Mouse (Mus musculus): ENCODE results near the gene Tnr. TPM values are rescaled to one million over a fixed set of nuclear protein-coding genes. Genes with fewer than 3 reads are reported as not detected.

Tnr gene
- total and polyA plus RNA-seq, 2 experiments from 2014 or later = 5.8 to 50.9 TPM

DNA sequence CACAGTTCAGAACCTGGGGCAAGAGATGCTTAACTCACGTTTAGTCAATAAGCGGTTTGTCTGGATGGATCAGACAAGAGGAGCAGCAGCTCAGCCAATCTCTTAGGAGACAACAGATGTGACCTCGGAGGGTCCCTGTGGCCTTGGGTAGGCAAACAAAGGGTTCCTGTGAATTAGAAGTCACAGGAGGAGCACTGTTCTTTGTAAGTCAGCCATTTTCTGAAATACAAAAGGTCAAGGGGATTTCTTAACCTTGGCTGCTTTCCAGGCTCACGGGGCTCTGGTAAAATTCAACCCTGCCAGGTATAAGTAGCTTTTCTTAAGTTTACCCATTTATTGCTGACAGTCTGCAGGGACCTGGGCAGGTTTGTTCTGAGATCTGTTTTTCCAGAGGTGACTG lies 126.9 kb downstream of the Tnr start:
- no peak overlapping the region for H3K4me3 ChIP-seq (ENCODE audit: low read depth, low read length)
- TF ChIP-seq CTCF (IDR thresholded peaks at IDR 0.05) = no peak
- H3K9me3 ChIP-seq (ENCODE audit: low read length) = no peaks in the 10 kb centered on the region
- WGBS = 21% methylated on average over 4 of the region's 4 CpGs
- H3K27me3 ChIP-seq (ENCODE audit: insufficient read depth, low read length) = no peaks in the 10 kb centered on the region
- DNase-seq (ENCODE audit: low spot score) = no peak
- no peak for ATAC-seq (ENCODE audit: low FRiP score)
- H3K9ac ChIP-seq (replicated peaks; ENCODE audit: low read length, poor library complexity, severe bottlenecking) = no peak overlapping the region
- no peak overlapping the region for H3K27ac ChIP-seq (ENCODE audit: low read depth, low read length)
- H3K36me3 ChIP-seq (ENCODE audit: insufficient read depth, low read length) = no peaks in the 10 kb centered on the region
- no peak overlapping the region for H3K4me2 ChIP-seq (ENCODE audit: low read depth, low read length, poor library complexity, severe bottlenecking)
- H3K4me1 ChIP-seq (ENCODE audit: insufficient read depth, low read length) = no peaks in the 10 kb centered on the region

DNA sequence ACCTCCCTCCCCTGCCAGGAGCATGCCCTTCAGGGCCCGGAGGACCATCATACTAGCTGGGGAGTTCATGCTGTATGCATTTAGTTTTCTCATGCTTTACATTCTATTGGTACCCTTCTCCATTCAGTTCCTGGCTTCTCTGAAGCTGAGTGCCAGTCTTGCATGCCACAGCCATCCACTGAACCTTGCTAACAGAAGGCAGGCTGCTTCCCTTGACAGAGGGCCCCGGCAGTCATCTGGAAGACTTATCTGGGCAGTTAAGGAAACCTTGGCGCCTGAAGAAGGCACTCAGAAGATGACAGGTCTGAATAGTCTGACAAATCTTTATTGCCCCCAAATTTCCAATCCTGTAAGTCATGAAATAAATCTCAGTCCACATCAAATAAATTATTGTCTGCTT lies 131.7 kb downstream of the Tnr start:
- H3K27ac ChIP-seq (ENCODE audit: low read depth, low read length) = no peak overlapping the region
- TF ChIP-seq CTCF (IDR thresholded peaks at IDR 0.05) = no peak
- ATAC-seq (ENCODE audit: low FRiP score) (no peak), DNase-seq (ENCODE audit: low spot score) (no peak)
- H3K9me3 ChIP-seq (ENCODE audit: low read length) = no peaks in the 10 kb centered on the region
- WGBS = 81% methylated on average over 3 of the region's 3 CpGs
- H3K4me2 ChIP-seq (ENCODE audit: low read depth, low read length, poor library complexity, severe bottlenecking) = no peak overlapping the region
- H3K9ac ChIP-seq (replicated peaks; ENCODE audit: low read length, poor library complexity, severe bottlenecking) = no peak overlapping the region
- no peaks in the 10 kb centered on the region for H3K27me3 ChIP-seq (ENCODE audit: insufficient read depth, low read length)
- no peak overlapping the region for H3K4me3 ChIP-seq (ENCODE audit: low read depth, low read length)
- no peaks in the 10 kb centered on the region for H3K36me3 ChIP-seq (ENCODE audit: insufficient read depth, low read length)
- 0 out of 2 replicates have a peak, but pooled peaks cover 3% of the 10 kb centered on the region for H3K4me1 ChIP-seq (ENCODE audit: insufficient read depth, low read length)

DNA sequence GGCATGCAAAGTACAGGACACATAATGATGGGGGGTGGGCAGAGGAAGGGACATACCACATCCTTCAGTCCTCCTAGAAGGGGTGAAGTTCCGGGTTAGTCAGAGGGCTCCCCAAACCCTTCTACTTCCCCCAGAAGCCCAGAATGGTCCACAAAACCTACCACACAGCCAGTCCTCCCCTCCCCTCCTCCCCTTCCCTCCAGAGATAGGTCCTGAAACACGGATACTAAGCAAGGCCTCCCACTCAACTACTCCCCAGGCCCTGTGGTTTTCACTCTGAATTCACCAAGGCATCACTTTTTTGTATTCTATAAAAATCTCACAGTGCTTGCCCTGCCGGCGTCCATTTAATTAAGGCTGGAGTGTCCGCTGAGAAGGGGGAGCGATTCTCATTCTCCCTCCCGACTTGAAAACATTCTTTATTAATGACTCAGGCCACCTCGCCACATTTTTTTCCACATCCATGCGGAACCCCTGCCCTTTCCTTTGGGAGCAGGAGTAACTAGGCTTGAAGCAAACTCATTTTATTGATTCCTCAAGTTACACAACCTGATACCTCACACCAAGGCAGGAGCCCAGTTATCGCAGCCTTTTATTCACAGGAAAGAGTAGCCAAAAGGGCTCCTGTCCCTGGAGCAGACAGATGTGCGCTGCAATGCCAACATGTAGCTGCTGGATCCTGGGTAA lies 134.4 kb downstream of the Tnr start:
- DNase-seq (ENCODE audit: low spot score) (no peak), ATAC-seq (ENCODE audit: low FRiP score) (no peak)
- Histone ChIP-seq H3K4me1 (ENCODE audit: insufficient read depth, low read length) (0 out of 2 replicates have a peak, but pooled peaks cover 3% of the 10 kb centered on the region), H3K4me3 (ENCODE audit: low read depth, low read length) (no peak overlapping the region), H3K27me3 (ENCODE audit: insufficient read depth, low read length) (no peaks in the 10 kb centered on the region), H3K9ac (replicated peaks; ENCODE audit: low read length, poor library complexity, severe bottlenecking) (no peak overlapping the region), H3K9me3 (ENCODE audit: low read length) (no peaks in the 10 kb centered on the region), H3K36me3 (ENCODE audit: insufficient read depth, low read length) (no peaks in the 10 kb centered on the region), H3K27ac (ENCODE audit: low read depth, low read length) (no peak overlapping the region), H3K4me2 (ENCODE audit: low read depth, low read length, poor library complexity, severe bottlenecking) (no peak overlapping the region)
- WGBS = 34% methylated on average over 11 of the region's 11 CpGs
- no peak for TF ChIP-seq CTCF (IDR thresholded peaks at IDR 0.05)

GRCm38 (mm10) chr1:159660620-159661501 lies 137.3 kb downstream of the Tnr start:
- Histone ChIP-seq H3K36me3 (ENCODE audit: insufficient read depth, low read length) (no peaks in the 10 kb centered on the region), H3K4me1 (ENCODE audit: insufficient read depth, low read length) (0 out of 2 replicates have a peak, but pooled peaks cover 3% of the 10 kb centered on the region), H3K9ac (replicated peaks; ENCODE audit: low read length, poor library complexity, severe bottlenecking) (no peak overlapping the region), H3K27me3 (ENCODE audit: insufficient read depth, low read length) (no peaks in the 10 kb centered on the region), H3K4me2 (ENCODE audit: low read depth, low read length, poor library complexity, severe bottlenecking) (no peak overlapping the region), H3K4me3 (ENCODE audit: low read depth, low read length) (no peak overlapping the region), H3K9me3 (ENCODE audit: low read length) (no peaks in the 10 kb centered on the region), H3K27ac (ENCODE audit: low read depth, low read length) (0 out of 2 replicates have a peak overlapping the region, but pooled peaks have one; percentile 43)
- no peak for TF ChIP-seq CTCF (IDR thresholded peaks at IDR 0.05)
- DNase-seq (ENCODE audit: low spot score) (peak; percentile 81), ATAC-seq (ENCODE audit: low FRiP score) (peak; percentile 76)
- 43% methylated on average over 6 of the region's 6 CpGs for WGBS

DNA sequence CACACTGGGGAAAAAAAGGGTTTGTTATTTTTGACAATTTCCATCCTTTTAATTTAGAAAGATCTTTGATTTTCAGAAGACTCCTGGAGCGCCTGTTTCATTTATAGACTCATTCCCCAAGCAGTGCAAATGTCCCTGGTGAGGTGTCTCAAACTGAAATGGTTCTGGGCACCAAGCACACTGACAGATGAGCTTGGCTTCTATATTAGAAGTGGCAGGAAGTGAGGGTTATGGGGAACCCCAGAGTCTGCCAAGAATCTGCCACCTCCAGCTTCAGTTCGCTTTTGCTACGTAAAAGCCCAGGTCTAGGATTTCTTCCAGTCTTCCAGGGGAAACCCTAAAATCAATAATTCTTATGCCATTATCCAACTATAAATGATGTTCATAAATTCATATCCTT lies 140.9 kb downstream of the Tnr start:
- no peaks in the 10 kb centered on the region for H3K36me3 ChIP-seq (ENCODE audit: insufficient read depth, low read length)
- DNase-seq (ENCODE audit: low spot score) = peak; percentile 40
- no peak overlapping the region for H3K4me2 ChIP-seq (ENCODE audit: low read depth, low read length, poor library complexity, severe bottlenecking)
- no peak overlapping the region for H3K4me3 ChIP-seq (ENCODE audit: low read depth, low read length)
- H3K4me1 ChIP-seq (ENCODE audit: insufficient read depth, low read length) = no peaks in the 10 kb centered on the region
- WGBS = 89% methylated on average over 3 of the region's 3 CpGs
- H3K27ac ChIP-seq (ENCODE audit: low read depth, low read length) = no peak overlapping the region
- no peak overlapping the region for H3K9ac ChIP-seq (replicated peaks; ENCODE audit: low read length, poor library complexity, severe bottlenecking)
- ATAC-seq (ENCODE audit: low FRiP score) = no peak
- H3K9me3 ChIP-seq (ENCODE audit: low read length) = no peaks in the 10 kb centered on the region
- no peaks in the 10 kb centered on the region for H3K27me3 ChIP-seq (ENCODE audit: insufficient read depth, low read length)
- no peak for TF ChIP-seq CTCF (IDR thresholded peaks at IDR 0.05)

DNA sequence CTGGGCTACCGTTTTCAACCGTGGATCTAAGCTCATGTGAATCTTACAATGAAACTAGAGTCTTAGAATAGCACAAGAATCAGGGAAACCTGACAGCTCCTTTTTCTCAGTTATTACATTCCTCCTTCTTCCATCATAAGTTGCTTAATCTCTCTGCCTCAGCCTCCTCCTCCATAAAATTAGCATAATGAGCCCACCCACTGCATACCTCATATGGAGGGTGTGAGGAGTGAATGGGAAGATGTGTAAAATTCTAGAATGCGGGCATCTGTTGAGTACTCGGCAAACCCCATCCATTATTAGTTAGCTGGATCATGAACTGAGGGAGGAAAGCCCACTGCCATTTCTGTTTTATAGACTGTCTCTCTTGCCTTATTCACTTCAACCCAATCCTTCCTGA lies 141.4 kb downstream of the Tnr start:
- Histone ChIP-seq H3K4me2 (ENCODE audit: low read depth, low read length, poor library complexity, severe bottlenecking) (no peak overlapping the region), H3K9ac (replicated peaks; ENCODE audit: low read length, poor library complexity, severe bottlenecking) (no peak overlapping the region), H3K36me3 (ENCODE audit: insufficient read depth, low read length) (no peaks in the 10 kb centered on the region), H3K9me3 (ENCODE audit: low read length) (no peaks in the 10 kb centered on the region), H3K27ac (ENCODE audit: low read depth, low read length) (no peak overlapping the region), H3K4me3 (ENCODE audit: low read depth, low read length) (no peak overlapping the region), H3K27me3 (ENCODE audit: insufficient read depth, low read length) (no peaks in the 10 kb centered on the region), H3K4me1 (ENCODE audit: insufficient read depth, low read length) (no peaks in the 10 kb centered on the region)
- ATAC-seq (ENCODE audit: low FRiP score) (no peak), DNase-seq (ENCODE audit: low spot score) (no peak)
- 85% methylated on average over 4 of the region's 4 CpGs for WGBS
- no peak for TF ChIP-seq CTCF (IDR thresholded peaks at IDR 0.05)
